Mouse (Mus musculus) layer of hippocampus, adult 18-20 months (tissue): Measurements from ENCODE around the gene Gm12166. TPM values are rescaled to one million over a fixed set of nuclear protein-coding genes. Genes with fewer than 3 reads are reported as not detected.

Experiments used
- DNase-seq, 2 experiments: peaks; one replicate each; pipeline ENCODE4 v3.0.0; 2022; ENCODE audit warnings: low spot score in 2 of 2
- long read RNA-seq: library from polyadenylated mRNA; stranded (forward); transcript quantifications from one replicate; pipeline ENCODE4 v2.0.0, GENCODE M21; 2021
- total RNA-seq, 2 experiments: library from RNA; stranded (reverse); gene quantifications; 2 replicates each; pipeline ENCODE4 v1.2.3; 2021

Gm12166 gene
- total RNA-seq = 1 to 10 TPM; 1.1 to 3.2 TPM
- long read RNA-seq = 0 reads

GRCm38 (mm10) chr11:46052105-46052659 lies at the start of gene Gm12166:
Gm12166 (minus strand) TSS chr11:46052321.
- DNase-seq = peak in 1 of 2 experiments; percentile 57

DNA sequence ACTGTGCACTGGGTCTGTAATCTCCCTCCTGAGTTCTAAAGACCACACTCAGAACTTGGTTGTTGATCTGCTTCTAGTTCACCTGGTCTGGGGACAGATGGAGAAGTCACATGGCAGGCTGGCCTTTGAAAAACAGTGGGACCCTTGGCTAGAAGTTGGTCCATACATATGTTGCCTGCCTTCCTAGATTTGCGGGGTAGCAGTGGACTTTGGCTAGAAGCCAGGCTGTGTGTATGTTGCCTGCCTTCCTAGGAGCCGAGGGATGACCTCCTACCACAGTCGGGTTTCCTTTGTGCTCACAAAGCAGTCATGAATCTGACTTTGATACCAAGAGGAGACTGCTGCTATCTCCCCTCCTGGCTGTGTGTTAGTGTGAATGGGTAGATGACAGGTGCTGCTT lies 44.9 kb upstream of the Gm12166 start:
- DNase-seq = no peak

DNA sequence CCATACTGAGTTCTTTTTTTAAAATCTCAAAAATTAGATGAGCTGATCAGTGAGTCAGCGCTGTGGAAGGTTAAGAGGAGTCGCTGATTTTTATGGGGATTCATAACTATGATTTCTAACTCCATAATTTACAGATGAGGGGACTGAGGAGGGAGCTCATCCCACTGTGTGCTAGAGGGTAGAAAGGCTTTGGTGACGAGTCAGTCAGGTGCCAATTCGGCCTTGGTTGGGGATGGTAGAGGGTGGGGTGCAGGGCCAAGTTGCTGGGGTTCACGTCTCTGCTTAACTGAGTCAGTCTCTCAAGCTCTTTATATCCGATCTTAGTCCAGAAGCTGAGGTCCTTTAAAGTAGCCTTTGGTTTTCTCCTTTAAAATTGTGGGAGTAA lies 44.1 kb upstream of the Gm12166 start:
- no peak for DNase-seq

DNA sequence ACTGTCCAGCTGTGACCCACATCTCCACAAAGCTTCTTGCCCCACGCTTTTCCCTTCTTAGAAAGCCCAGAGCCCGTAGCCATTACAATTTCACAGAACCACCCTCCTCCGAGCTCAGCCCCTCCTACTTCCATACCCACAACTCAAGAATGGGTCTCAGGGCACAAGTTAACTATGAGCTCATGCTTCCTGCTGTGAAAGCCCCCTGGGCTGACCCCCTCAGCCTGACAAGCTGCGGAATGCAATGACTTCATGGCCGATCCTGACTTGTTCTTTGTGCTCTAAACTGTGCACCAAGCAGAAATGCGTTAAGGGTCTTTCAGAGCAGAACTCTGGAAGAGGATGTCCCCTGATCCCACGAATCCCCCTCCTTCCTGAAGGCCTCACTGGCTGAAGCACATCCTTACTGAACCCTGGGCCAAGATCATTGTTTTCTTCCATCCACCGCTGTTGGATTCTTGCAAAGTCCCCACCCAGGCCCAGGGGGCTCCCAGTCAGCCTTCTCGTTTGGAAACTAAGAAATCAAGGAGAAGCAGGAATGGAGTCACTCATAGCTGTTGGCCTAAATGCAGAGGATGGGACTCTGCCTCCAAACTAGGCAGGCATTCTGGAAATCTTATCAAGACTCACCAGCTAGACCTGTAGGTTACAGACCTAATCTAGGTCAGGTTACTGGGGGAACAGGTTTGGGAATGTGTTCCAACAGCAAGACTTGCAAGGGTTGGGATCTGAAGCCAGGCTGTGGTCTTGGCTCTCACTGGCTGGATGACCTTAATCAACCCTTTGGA lies 43.5 kb upstream of the Gm12166 start:
- no peak for DNase-seq

- DNase-seq = peak in 1 of 2 experiments; percentile 8
Observed at GRCm38 (mm10) chr11:46092121-46092520, 40.0 kb upstream of the Gm12166 start.

DNA sequence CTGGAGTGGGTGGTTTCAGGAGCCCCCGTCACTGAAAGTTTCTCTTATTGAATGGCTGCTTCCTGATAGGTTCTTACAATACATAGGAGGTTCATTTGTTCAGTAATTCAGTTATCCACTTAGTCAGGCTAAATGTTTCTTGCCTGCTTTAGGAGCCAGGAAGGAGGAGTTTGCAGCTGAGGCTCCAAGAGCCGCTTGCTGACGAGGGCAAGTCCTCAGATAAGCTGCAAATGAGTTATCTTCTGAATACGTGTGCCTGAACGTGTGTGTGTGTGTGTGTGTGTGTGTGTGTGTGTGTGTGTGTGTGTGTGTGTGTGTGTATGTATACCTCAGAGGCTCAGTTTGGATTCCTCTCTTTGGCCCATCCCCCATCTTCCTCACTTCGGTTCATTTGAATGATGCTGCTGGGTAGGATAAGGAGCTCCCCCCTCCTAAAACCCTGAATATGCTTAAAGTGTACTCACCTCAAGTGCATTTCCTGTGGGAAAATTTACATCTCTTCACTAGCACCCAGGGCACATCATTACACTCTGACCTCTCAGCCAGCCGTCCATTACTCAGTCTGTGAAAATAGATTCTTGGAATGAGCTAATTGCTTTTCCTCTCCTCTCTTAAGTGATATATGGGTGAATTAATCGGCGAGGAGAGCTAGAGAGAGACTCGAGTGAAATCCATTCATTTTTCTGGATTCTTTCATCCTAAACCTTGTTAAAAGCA lies 39.0 kb upstream of the Gm12166 start:
- DNase-seq = no peak

- no peak for DNase-seq
Observed at GRCm38 (mm10) chr11:46090036-46090725, 38.1 kb upstream of the Gm12166 start.

DNA sequence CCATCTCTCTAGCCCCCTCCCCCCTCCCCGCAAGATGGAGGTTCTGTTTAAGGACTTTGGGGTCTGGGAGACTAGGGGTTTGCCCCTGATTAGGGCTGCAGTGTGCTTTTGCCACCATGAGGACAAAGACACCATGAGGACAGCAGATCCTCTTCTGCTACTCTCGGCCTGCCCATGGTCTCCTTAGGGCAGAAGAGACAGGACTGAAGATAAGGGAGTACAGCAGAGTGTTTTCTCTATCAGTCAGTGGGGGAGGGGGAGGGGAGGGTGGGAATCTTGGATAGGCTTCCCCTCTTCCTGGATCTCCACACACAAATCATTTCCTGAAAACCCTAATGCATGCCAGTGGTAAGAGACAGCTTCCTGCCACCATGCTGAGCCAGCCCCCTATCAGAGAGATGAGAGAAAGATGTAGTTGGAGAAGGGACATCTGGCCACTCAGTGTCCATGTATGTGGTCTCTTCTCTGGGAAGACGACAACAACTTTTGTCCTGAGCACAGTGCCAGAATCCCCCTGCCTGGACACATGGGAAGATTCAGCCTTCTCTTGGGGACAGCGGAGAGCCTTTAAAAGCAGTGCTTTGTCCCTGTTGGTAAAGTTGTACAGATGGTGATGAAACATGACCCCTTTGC lies 37.1 kb upstream of the Gm12166 start:
- no peak for DNase-seq

- DNase-seq = no peak
Observed at GRCm38 (mm10) chr11:46086446-46086845, 34.3 kb upstream of the Gm12166 start.

- no peak for DNase-seq
Observed at GRCm38 (mm10) chr11:46085398-46086163, 33.5 kb upstream of the Gm12166 start.

DNA sequence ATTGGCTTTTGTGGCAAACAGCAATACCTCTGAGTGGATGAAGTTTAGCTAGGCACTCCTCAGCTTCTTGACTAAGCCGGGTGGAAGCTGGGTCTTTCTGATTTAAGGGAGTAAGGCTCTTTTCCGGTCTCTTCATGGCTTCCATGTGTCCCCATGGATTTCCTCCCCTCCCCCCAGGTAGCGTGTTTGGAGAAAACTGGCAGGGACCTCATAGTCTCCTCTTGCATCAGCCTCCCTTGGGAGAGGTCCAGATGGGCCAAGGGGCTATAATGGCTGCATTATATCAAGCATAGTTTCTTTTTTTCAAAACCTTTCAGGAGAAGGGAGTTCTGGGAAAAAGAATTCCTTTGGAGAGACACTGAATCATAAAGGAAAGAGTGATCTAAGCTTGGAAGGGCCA lies 32.4 kb upstream of the Gm12166 start:
- no peak for DNase-seq

GRCm38 (mm10) chr11:46083835-46084444 lies 31.8 kb upstream of the Gm12166 start:
- no peak for DNase-seq

GRCm38 (mm10) chr11:46083405-46083804 lies 31.3 kb upstream of the Gm12166 start:
- DNase-seq = no peak

- DNase-seq = no peak
Observed at GRCm38 (mm10) chr11:46081075-46081474, 29.0 kb upstream of the Gm12166 start.

DNA sequence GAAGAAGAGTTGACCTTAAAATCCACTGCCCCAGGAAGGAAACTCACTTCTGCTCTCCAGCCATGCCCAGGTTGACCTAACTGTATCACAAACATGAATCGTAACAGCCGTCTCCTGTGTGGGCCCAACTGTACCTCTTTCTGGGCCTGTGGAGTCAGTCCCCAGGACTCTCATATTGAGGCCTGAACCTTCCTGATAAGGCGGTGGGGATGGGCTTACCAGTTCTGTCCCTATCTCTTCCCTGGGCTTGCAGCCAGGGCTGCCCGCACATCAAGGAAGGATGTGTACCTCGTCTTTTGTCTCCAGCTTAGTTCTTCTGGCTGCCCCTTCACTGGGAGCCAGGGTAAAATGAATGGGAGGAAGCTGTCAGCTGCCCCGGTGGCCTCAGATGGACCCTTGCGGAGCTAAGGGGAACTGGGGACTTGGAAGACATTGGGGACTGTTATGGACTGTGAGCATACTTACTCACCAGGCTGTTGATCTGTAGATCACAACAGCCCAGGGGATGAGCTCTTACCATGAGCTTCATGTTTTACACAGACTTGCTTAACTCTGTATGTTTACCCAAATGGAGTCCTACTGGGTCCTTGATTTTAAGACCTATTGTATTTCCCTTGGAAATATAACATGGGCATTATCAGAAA lies 25.7 kb upstream of the Gm12166 start:
- DNase-seq = no peak

- DNase-seq = no peak
Observed at GRCm38 (mm10) chr11:46077304-46077703, 25.2 kb upstream of the Gm12166 start.

- DNase-seq = no peak
Observed at GRCm38 (mm10) chr11:46076442-46077158, 24.5 kb upstream of the Gm12166 start.

GRCm38 (mm10) chr11:46075507-46075906 lies 23.4 kb upstream of the Gm12166 start:
- DNase-seq = no peak
